In genomic region chr19:46592751-46593439, GRCm38 (mm10) we compare ENCODE assay signal across 1 mouse cellular context.
TF ChIP-seq lines count a peak whose summit lies in the region.

No protein-coding gene starts in this region.

TF ChIP-seq in CH12.LX, 34 proteins besides CTCF, POLR2A, EP300 and RAD21:
- TF ChIP-seq E2F4 (IDR thresholded peaks at IDR 0.05; ENCODE audit: insufficient replicate concordance, low read depth, low read length) (no peak), MEF2A (IDR thresholded peaks at IDR 0.05; ENCODE audit: borderline replicate concordance, low read depth, low read length) (no peak), MYC (IDR thresholded peaks at IDR 0.05; ENCODE audit: low read depth, low read length) (peak; percentile 48; the same call in 1 of the 2 replicates), SMC3 (IDR thresholded peaks at IDR 0.05; ENCODE audit: low read depth, low read length) (peak; percentile 27; the same call in 1 of the 2 replicates)
